Mouse (Mus musculus) cerebellum, adult 2 months (tissue): Measurements from ENCODE around the gene Tnk1.

Experiments
- CTCF ChIP-seq: fragments of 200-500 bp; IDR thresholded peaks from 2 replicates; pipeline ENCODE4 v1.5.1; 2011; ENCODE audit warnings: low read depth, mild to moderate bottlenecking, control low read depth, low read length, moderate library complexity, borderline replicate concordance; ENCODE audit not compliant: insufficient read depth
- POLR2A ChIP-seq: fragments of 200-500 bp; IDR thresholded peaks from 2 replicates; pipeline ENCODE4 v1.6.1; 2011; ENCODE audit warnings: low read length, control low read depth, borderline replicate concordance; ENCODE audit not compliant: insufficient read depth

DNA sequence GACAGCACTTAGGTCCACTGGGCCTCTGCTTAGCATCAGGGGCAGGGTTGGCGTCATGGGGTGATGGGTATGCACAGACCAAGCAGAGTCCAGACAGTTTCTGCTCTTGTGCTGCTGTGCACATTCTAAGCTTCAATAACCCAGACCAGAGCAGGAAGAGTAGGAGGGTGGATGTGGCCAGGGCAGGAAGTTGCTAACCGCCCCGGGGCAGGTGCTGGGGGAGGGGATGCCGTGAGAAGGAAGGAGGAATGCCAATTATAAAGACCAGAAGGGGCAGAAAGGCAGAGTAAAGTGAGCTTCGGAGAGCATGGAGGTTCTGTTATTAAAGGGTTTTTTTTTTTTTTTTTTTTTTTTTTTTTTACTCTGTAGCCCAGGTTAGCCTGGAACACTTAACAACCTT lies 36.1 kb upstream of the Tnk1 start:
- TF ChIP-seq CTCF (no peak), POLR2A (no peak)
